In genomic region chr4:101508431-101508830, GRCm38 (mm10) we compare ENCODE assay signal across 9 mouse cellular contexts. TPM values are rescaled to one million over a fixed set of nuclear protein-coding genes. Genes with fewer than 3 reads are reported as not detected.
DNase-seq lines count a peak whose midpoint lies in the region; ATAC-seq and TF ChIP-seq lines count a peak whose summit lies in the region.
"Had no signal": no experiment of that assay in that cellular context is flagged by ENCODE, and none has a peak within 500 bp of the region (broad histone marks: within the 10 kb centered on the region; RNA-seq: fewer than 3 reads in every experiment).

No protein-coding gene starts in this region.

- TF ChIP-seq POLR2A in heart, adult 2 months (IDR thresholded peaks at IDR 0.05; ENCODE audit: insufficient read depth, low read depth, low read length) = no peak
- no peak for TF ChIP-seq POLR2A in testis, adult 2 months (IDR thresholded peaks at IDR 0.05; ENCODE audit: control insufficient read depth, low read depth, low read length)

- H3K4me3 ChIP-seq in heart, adult 2 months = peak overlapping the region; percentile 11
- peak overlapping the region; percentile 37; the same call in 1 of the 2 replicates for H3K4me3 ChIP-seq in testis, adult 2 months (ENCODE audit: control insufficient read depth, low read depth, low read length)
- peak overlapping the region; percentile 49 for H3K4me3 ChIP-seq in limb, embryonic 13.5 days
- H3K4me3 ChIP-seq in stomach, postnatal 0 days (ENCODE audit: low read depth, low read length) = peak overlapping the region; percentile 38

- DNase-seq in heart, adult 2 months = no peak
- no peak for DNase-seq in heart, adult 11 months
- DNase-seq in testis, postnatal 10 days (ENCODE audit: low spot score) = no peak
- no peak for DNase-seq in stomach, postnatal 0 days (ENCODE audit: low spot score)
- DNase-seq in urinary bladder, adult 2 months (ENCODE audit: low spot score) = no peak
- no peak for DNase-seq in layer of hippocampus, adult 8-10 months (ENCODE audit: low spot score in 2 of 2)

- intact Hi-C loops in heart, adult 2 months (cut with DNase I) = no loop called here

- H3K4me2 ChIP-seq in limb, embryonic 13.5 days (replicated peaks) = peak overlapping the region; percentile 85
- H3K4me2 ChIP-seq in stomach, postnatal 0 days (replicated peaks; ENCODE audit: low read depth) = peak overlapping the region; percentile 62

- H3K27me3 ChIP-seq in heart, adult 2 months (ENCODE audit: control insufficient read depth, insufficient read depth, low read length) = peaks cover 6% of the 10 kb centered on the region
- peaks cover 3% of the 10 kb centered on the region; the same call in 1 of the 2 replicates for H3K27me3 ChIP-seq in testis, adult 2 months (ENCODE audit: control insufficient read depth, insufficient read depth, low read length)
- peaks cover 23% of the 10 kb centered on the region for H3K27me3 ChIP-seq in limb, embryonic 13.5 days
- no peaks in the 10 kb centered on the region for H3K27me3 ChIP-seq in stomach, postnatal 0 days (ENCODE audit: control insufficient read depth, insufficient read depth, low read length)
- H3K27me3 ChIP-seq: CH12.LX had no signal

- H3K4me1 ChIP-seq in heart, adult 2 months (ENCODE audit: control insufficient read depth, insufficient read depth, low read length) = no peaks in the 10 kb centered on the region; the same call in 1 of the 2 replicates
- H3K4me1 ChIP-seq in testis, adult 2 months (ENCODE audit: control insufficient read depth, insufficient read depth, low read length) = peaks cover 10% of the 10 kb centered on the region
- peaks cover 19% of the 10 kb centered on the region for H3K4me1 ChIP-seq in limb, embryonic 13.5 days
- H3K4me1 ChIP-seq in stomach, postnatal 0 days (replicated peaks; ENCODE audit: control insufficient read depth, insufficient read depth) = peaks cover 4% of the 10 kb centered on the region; the same call in 1 of the 2 replicates

- H3K9ac ChIP-seq in heart, adult 2 months (ENCODE audit: low read depth, low read length) = no peak overlapping the region
- peak overlapping the region; percentile 53; the same call in 1 of the 2 replicates for H3K9ac ChIP-seq in limb, embryonic 13.5 days
- peak overlapping the region; percentile 23; the same call in 1 of the 2 replicates for H3K9ac ChIP-seq in stomach, postnatal 0 days (ENCODE audit: low read length)

- H3K9me3 ChIP-seq in limb, embryonic 13.5 days = no peaks in the 10 kb centered on the region
- H3K9me3 ChIP-seq in stomach, postnatal 0 days (ENCODE audit: control insufficient read depth, low read length) = no peaks in the 10 kb centered on the region

- no peaks in the 10 kb centered on the region for H3K36me3 ChIP-seq in heart, adult 2 months (ENCODE audit: control insufficient read depth, insufficient read depth, low read length)
- no peaks in the 10 kb centered on the region for H3K36me3 ChIP-seq in testis, adult 2 months (ENCODE audit: control insufficient read depth, insufficient read depth, low read length)
- no peaks in the 10 kb centered on the region for H3K36me3 ChIP-seq in limb, embryonic 13.5 days
- no peaks in the 10 kb centered on the region for H3K36me3 ChIP-seq in stomach, postnatal 0 days (ENCODE audit: control insufficient read depth, insufficient read depth, low read length)

- no peak for TF ChIP-seq CTCF in heart, adult 2 months (IDR thresholded peaks at IDR 0.05)
- TF ChIP-seq CTCF in testis, adult 2 months (IDR thresholded peaks at IDR 0.05; ENCODE audit: control insufficient read depth, insufficient read depth, insufficient replicate concordance, low read depth, low read length) = no peak
- TF ChIP-seq CTCF in stomach, postnatal 0 days (IDR thresholded peaks at IDR 0.05; ENCODE audit: low read depth) = no peak

- H3K27ac ChIP-seq in heart, adult 2 months = no peak overlapping the region
- H3K27ac ChIP-seq in testis, adult 2 months (ENCODE audit: control insufficient read depth, insufficient read depth, low read depth, low read length) = no peak overlapping the region
- H3K27ac ChIP-seq in limb, embryonic 13.5 days = no peak overlapping the region
- H3K27ac ChIP-seq in stomach, postnatal 0 days (replicated peaks) = no peak overlapping the region

- no peak for ATAC-seq in limb, embryonic 13.5 days (ENCODE audit: low FRiP score, low read depth)
- ATAC-seq in stomach, postnatal 0 days (ENCODE audit: low FRiP score, low TSS enrichment) = no peak

- TF ChIP-seq EP300 in heart, adult 2 months (IDR thresholded peaks at IDR 0.05; ENCODE audit: insufficient read depth, low read depth, low read length) = no peak
- no peak for TF ChIP-seq EP300 in stomach, postnatal 0 days (optimal IDR thresholded peaks at IDR 0.05)

- WGBS in heart, adult 2 months = 4% methylated on average over 10 of the region's 10 CpGs
- 2% methylated on average over 10 of the region's 10 CpGs for WGBS in limb, embryonic 13.5 days
- 3% methylated on average over 10 of the region's 10 CpGs for WGBS in stomach, postnatal 0 days

- no peaks in the 10 kb centered on the region for H3K79me2 ChIP-seq in heart, adult 2 months (replicated peaks; ENCODE audit: control insufficient read depth, insufficient read depth, low read length)

RNA-seq across cellular contexts. Expression of gene Dnajc6, which starts 12.0 kb away (rescaled TPM):
- total RNA-seq in heart, adult 2 months (2021) = under 1 TPM; 0.29 to 0.41 TPM
- polyA plus RNA-seq in heart, adult 2 months (2012; rRNA removed) = 0.35 and 1.2 TPM in 2 replicates
- polyA plus RNA-seq in testis, adult 2 months (2012; rRNA removed) = 1.5 TPM in 2 replicates
- 0.52 and 1.2 TPM in 2 replicates for polyA plus RNA-seq in limb, embryonic 13.5 days (2015; fragmentation: Nextera tagmentation; extraction: Ambion mirVana)
- polyA plus RNA-seq in stomach, postnatal 0 days (2015; fragmentation: Nextera tagmentation; extraction: Ambion mirVana) = 0.81 and 0.83 TPM in 2 replicates
- polyA plus RNA-seq in urinary bladder, adult 2 months (2012; rRNA removed) = 3.4 TPM in 2 replicates
- total RNA-seq in layer of hippocampus, adult 8-10 months (2022) = 100 to 1,000 TPM; 267 to 340 (median 308) TPM
- total RNA-seq: CH12.LX had no signal
